Mouse (Mus musculus) megakaryocyte-erythroid progenitor cell, adult 5-6 weeks (primary cell): ENCODE results near the gene Bcr. TPM values are rescaled to one million over a fixed set of nuclear protein-coding genes. Genes with fewer than 3 reads are reported as not detected.
A peak's percentile ranks its signal among the peaks of the same experiment; 100 is the strongest.

ENCODE experiments used
- ATAC-seq: replicated peaks from 2 replicates; pipeline ENCODE4 v1.8.0; 2016; ENCODE audit warnings: mild to moderate bottlenecking, inconsistent platforms; ENCODE audit not compliant: severe bottlenecking, poor library complexity, low FRiP score, low TSS enrichment
- total RNA-seq, 2 experiments: library from RNA; stranded (forward) in 1 of 2; stranded (reverse) in 1 of 2; fragments of 200-1000, 215-1000 nt in 1 of 2; fragments of >200 nt in 1 of 2; fragmentation: Nextera tagmentation in 1 of 2; gene quantifications; 2 replicates each; pipeline ENCODE4 v1.2.3; 2014 to 2017

Gene Bcr
- total RNA-seq, 2 experiments from 2014 or later, result 1.4 to 5.5 TPM

- no peak for ATAC-seq
Observed at GRCm38 (mm10) chr10:75160171-75160900, 99.9 kb downstream of the Bcr start.

DNA sequence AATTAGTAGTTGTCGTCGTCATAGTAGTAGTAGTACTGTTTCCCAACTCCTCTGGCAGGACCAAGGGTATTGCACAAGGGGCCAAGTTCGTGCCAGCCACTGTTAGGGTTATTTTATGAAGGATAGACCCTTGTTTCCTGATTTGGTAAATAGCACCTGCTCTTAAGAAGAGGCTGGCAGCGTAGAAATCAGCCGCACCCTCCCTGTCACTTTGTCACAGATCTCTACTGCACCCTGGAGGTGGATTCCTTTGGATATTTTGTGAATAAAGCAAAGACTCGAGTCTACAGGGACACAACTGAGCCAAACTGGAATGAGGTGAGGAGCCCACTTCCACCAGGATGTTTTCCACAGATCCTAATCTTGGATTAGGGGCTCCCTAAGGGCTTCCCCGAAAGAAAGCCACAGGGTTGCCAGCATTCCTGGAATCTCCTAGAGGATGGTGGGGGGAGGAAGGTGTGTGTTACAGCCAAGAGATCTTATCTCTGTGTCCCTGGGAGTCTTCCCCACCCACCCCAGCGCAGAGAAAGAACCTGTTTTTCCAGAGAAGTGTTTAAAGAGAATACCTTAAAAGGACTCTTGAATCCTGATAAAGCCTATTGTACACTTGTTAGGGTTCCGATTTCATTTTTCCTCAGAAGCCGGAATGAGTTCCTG is 105.6 kb downstream of the Bcr start:
- no peak for ATAC-seq

DNA sequence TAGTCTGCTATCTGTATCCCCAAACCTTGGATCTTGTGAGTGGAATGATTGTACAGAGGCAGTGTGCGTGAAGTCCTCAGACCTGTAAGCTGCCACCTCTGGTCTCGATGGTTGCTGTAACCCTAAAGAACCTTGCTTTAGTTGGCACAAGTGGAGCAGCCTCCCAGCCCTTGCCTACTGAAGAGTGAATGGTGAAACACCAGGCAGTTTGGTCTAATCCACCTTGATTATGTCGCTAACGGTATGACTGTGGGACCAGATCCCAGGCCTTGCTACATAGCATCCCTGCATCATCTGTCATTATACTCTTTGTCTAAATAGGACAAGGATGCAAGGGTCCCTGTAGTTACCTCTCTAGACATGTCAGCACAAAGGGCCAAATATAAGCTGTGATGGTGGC is 106.2 kb downstream of the Bcr start:
- ATAC-seq, result no peak

DNA sequence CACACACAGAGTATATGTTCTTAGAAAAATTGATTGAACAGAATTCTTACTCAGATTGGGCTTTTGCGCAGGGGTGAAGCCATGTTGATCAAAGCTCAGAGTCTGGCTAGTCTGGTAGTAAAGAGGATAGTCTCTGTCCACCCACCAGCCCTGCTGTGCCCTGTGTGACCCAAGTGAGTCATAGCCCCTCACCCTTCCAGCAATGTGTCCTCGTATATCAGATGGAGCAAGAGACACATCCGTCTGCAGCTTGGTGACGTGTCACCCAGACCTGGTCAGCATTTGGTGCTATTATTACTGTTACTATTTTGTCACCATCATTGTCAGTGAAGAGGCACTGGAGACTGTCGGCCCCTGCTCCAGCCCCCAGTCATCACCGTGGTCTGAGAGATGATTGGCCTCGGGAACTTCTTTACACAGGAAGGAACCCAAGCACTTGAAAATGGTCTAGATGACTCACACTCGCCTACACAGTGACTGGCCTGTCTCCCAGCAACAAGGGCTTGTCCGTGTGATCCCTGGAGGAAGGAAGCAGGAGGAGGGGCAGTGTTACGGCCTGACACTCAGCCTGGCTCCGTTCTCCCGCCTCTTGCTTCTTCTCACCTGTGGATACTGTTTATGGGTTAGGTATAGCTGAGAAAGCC is 109.9 kb downstream of the Bcr start:
- no peak for ATAC-seq

DNA sequence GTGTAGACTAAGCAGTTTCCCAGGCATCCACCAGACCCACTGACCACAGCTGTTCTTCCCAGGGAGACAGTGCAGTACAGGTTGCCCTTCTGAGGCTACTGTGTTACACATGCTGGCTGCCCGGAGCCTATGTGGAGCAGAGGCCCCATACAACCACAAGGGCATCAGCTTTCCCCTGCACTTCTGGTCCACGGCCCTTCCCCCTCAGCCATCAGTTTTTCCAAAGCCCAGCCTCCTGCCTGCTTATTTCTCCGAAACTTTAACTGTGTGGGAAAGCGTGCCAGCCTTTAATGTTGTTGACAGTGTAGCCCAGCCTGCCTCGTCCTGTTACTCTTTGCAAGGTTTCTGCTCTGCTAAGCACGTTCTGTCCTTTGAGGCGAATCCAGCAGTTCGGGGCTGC is 112.7 kb downstream of the Bcr start:
- ATAC-seq, result no peak

DNA sequence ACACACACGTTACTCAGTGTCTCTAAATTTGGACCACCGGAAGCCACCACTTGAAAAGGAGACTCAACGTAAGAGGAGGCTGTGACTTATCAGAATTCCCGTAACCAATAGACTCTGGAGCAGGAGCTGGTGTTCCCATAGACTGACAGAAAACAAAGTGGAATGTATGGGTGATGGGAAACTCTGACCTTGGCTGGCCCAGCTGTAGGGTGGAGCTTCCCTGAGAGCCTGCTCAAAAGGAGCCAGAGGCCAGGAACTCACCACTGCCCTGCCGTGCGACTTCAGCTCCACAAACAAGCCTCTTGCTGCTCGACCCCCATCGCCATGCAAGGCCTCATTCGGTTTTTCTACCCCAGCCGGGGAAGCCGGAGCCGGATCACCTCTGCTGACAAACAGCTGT is 113.3 kb downstream of the Bcr start:
- ATAC-seq, result no peak

DNA sequence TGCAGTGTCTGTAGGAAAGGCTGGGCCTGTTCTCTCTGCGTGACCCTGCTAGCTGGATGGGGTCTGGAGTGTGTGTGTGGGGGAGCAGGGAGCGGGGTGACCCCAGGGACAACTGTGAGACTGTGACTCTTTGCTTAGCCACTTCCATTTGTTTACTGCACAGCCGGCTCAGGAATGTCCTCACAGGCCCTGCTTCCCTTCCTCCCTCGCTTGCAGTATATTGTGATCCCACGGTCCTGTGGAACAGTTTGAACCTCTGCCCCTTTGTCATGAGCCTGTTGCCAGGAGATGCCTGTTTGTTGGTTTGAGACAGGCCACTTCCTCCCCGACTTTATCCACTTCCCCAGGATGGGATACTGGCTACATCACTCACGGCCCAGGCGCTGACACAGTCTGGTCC is 116.1 kb downstream of the Bcr start:
- ATAC-seq, result no peak

GRCm38 (mm10) chr10:75178911-75179310 is 118.5 kb downstream of the Bcr start:
- no peak for ATAC-seq

- peak; percentile 85 for ATAC-seq
Observed at GRCm38 (mm10) chr10:75182151-75182774, 121.9 kb downstream of the Bcr start.

- no peak for ATAC-seq
Observed at GRCm38 (mm10) chr10:75184826-75185225, 124.4 kb downstream of the Bcr start.

GRCm38 (mm10) chr10:75186551-75186950 is 126.2 kb downstream of the Bcr start:
- ATAC-seq, result no peak

DNA sequence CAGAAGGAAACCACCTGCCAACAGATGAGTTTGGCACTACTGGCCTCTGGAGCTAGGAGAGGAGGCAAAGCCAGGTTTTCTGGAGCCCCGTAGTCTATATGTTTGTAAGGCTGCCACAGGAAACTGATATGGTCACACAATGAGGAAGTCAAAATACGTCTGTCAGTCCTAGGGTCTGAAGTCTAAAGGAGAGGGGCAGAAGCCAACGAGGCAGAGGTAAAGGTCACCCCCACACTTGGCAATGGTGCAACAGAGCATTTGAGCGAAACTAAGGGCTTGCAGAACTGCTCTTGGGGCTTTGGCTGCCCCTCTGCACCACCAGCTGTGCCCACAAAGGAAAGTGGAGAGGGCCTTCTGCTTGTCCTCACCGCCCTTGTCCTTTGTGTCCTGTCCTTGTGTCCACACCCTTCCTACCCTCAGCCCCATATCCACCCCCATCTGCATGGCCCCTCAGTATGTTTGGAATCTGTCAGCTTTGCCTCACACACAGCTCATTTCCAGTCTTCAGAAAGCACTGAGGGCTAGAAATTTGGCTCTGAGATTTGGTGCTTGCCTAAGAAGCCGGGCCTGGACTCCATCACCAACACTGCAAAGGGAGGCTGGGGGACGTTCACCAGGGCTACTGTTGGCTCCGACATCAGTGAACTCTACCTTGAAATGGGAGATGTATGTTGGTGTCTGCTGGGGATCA is 127.1 kb downstream of the Bcr start:
- no peak for ATAC-seq

- peak; percentile 75 for ATAC-seq
Observed at GRCm38 (mm10) chr10:75191647-75192046, 131.3 kb downstream of the Bcr start.

- ATAC-seq, result no peak
Observed at GRCm38 (mm10) chr10:75197817-75198216, 137.4 kb downstream of the Bcr start.

GRCm38 (mm10) chr10:75200733-75201132 is 140.3 kb downstream of the Bcr start:
- no peak for ATAC-seq

DNA sequence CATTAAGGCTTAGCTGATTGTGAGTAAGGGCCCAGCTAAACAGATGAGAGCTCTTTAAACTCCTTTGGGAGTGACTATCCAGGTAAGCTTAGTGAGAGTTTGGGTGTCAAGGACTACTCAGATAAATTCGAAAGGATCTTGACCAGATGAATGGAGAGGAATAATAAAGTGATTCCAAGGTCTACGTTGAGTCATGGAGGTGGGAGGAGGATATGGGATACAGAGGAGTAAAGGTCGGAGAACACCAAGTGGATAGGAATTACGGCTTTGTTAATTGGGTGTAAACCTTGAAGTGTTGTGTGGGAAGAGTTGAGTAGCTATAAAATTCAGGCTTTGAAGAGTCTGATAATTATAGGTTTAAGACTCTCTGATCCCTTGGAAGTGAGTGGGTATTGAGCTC is 145.8 kb downstream of the Bcr start:
- no peak for ATAC-seq

DNA sequence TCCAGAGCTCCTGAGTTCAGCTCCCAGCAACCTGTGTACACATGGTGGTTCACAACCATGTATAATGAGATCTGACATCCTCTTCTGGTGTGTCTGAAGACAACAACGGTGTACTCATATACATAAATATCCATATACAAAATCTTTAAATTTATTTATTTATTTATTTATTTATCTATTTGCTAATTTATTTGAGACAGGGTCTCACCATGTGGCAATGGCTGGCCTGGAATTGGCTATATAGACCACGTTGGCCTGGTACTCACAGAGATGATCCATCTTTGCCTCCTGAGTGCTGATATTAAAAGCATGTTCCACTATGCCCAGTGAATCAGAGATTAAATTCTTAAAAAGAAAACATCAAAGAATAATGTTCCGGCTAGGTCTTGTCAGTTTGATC is 150.4 kb downstream of the Bcr start:
- no peak for ATAC-seq

DNA sequence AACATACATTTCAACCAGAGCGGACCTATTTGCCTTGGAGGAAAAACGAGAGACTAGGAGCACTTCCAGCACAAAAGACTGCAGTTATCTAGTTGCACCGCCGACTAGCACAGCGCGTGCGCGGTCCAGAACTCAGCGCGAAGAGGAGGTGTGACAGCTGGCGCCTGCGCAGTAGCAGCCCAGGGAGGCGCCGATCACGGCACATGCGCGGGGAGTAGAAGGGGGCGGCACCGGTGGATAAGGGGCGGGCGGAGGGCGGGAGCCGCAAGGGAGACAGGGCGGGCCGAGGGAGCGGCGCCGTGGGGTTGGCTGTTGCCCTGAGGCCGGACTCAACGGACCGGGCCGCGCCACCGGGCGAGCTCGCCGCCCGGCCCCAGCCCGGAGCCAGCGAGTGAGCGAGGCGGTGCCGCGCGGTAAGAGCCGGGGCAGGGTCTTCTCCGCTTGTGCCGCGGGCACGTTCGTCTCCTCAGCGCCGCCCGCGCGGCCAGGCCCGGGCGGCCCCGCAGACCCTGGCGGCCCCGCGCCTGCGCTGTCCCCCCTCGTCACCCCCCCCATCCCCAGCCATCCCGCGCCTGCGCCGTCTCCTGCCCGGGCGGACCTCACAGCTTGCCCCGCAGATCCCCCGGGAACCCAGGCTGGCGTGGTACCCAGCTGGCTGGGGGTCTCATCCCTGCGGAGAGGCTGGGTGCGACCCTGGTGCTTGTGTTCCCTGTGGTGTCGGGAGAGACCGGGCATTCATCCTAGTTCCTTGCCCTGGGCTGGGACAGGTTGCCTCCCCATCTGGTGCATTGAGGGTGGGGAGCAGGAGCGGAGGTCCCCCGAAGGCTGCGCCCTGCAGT is 151.6 kb downstream of the Bcr start, which contains the start of gene Specc1l:
Specc1l (plus strand) TSS at position 267 of the 839 bp plus-strand sequence.
- peak; percentile 99 for ATAC-seq

DNA sequence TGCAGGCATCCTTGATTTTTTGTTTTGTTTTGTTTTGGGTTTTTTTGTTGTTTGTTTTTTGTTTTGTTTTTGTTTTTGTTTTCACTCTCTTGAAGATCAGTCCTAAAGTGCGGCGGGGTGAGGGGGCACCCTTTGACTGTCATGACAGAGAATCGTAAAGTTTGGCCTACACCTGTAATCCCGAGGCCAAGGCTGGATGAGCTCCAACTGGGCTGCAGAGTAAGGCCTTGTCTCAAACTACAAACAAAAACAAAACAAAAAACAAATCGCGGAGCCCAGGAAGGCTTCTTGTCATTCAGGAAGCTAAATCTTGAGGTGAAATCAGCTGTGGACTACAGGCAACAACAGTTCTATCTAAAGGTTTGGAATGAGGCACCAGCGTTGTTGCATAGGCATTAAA is 152.6 kb downstream of the Bcr start:
- ATAC-seq, result no peak
